Mouse (Mus musculus): ENCODE measurements at regions not wholly inside any gene's neighbourhood (a gene's known extent, or its start where the extent isn't known, plus 50 kb on each side); places are given as distances from the start of the nearest gene placed in this dataset.

DNA sequence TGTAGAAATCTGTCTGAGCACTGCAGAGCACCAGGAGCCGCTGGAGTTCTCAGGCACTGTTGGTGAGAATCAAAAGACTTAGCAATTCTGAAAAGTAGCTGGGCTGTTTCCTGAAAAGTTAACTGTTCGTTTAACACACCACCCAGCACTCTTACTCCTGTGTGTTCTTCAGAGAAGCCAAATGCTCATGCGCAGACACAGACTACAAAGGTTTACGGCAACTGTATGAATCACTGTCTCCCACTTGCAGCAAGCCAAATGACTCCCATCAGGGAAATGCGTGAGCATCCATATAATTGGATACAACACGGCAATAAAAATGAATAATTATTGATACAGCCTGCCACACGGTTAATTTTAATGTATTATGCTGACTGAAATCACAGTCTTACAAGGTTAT lies 220.0 kb upstream of the N4bp1 start:
- TF ChIP-seq CTCF (IDR thresholded peaks at IDR 0.05; ENCODE audit: low read depth) (no peak), EP300 (IDR thresholded peaks at IDR 0.05; ENCODE audit: low read depth) (no peak)
